In the genomic region with DNA sequence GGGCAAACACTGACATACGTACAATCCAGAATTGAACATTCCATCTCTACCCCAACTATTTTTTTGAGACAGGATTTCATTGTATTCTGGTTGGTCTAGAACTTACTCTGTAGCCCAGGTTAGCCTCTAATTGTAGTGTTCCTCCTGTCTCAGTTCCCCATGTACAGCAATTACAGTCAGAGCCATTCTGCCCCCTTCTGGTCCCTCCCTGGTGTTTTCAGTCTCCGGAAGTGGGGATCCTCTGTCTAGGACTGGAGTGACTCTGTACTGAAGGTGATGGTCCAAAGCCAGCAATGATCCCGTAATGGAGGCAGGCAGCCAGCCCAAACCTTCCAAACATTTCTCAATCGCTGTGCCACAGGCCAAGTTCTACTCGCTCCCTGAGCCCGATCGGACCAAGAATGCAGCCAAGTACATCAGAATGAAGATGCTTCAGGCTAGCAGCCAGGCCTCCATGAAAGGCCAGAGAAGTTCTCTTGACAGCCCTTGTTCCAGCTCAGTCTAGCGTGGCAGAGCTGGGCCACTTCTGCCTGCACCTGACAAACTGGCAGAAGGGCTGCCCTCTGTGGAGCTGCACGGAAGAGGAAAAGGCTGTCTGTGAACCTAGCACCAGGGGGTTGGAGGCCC, we compare ENCODE assay signal across 10 mouse cellular contexts. TPM values are rescaled to one million over a fixed set of nuclear protein-coding genes. Genes with fewer than 3 reads are reported as not detected.
A peak's percentile ranks its signal among the peaks of the same experiment; 100 is the strongest.
DNase-seq lines count a peak whose midpoint lies in the region; ATAC-seq and TF ChIP-seq lines count a peak whose summit lies in the region.
"Had no signal": no experiment of that assay in that cellular context is flagged by ENCODE, and none has a peak within 500 bp of the region (broad histone marks: within the 10 kb centered on the region; RNA-seq: fewer than 3 reads in every experiment).

No protein-coding gene starts in this region.

- no peak overlapping the region for H3K9ac ChIP-seq in hindbrain, embryonic 16.5 days (ENCODE audit: low read depth, low read length)
- H3K9ac ChIP-seq in hindbrain, embryonic 11.5 days (ENCODE audit: low read depth, low read length) = no peak overlapping the region
- H3K9ac ChIP-seq in kidney, postnatal 0 days (ENCODE audit: low read depth, low read length) = no peak overlapping the region
- H3K9ac ChIP-seq: liver, embryonic 14.5 days had no signal

- no peaks in the 10 kb centered on the region for H3K36me3 ChIP-seq in hindbrain, embryonic 16.5 days (ENCODE audit: control insufficient read depth, insufficient read depth, low read length)
- H3K36me3 ChIP-seq in hindbrain, embryonic 11.5 days (ENCODE audit: control insufficient read depth, insufficient read depth, low read length) = no peaks in the 10 kb centered on the region
- no peaks in the 10 kb centered on the region for H3K36me3 ChIP-seq in kidney, postnatal 0 days (ENCODE audit: insufficient read depth, low read length)

- no peaks in the 10 kb centered on the region for H3K9me3 ChIP-seq in hindbrain, embryonic 16.5 days (ENCODE audit: control insufficient read depth, low read length)
- H3K9me3 ChIP-seq in hindbrain, embryonic 11.5 days (ENCODE audit: control insufficient read depth, low read length) = no peaks in the 10 kb centered on the region
- H3K9me3 ChIP-seq in kidney, postnatal 0 days (replicated peaks; ENCODE audit: low read length) = no peaks in the 10 kb centered on the region

- H3K4me2 ChIP-seq in hindbrain, embryonic 16.5 days (ENCODE audit: low read length) = no peak overlapping the region
- no peak overlapping the region for H3K4me2 ChIP-seq in hindbrain, embryonic 11.5 days (replicated peaks; ENCODE audit: low read depth, low read length)
- no peak overlapping the region for H3K4me2 ChIP-seq in kidney, postnatal 0 days (ENCODE audit: low read length)

- no peak overlapping the region; the same call in 1 of the 2 replicates for H3K27ac ChIP-seq in hindbrain, embryonic 16.5 days (ENCODE audit: low read depth, low read length)
- no peak overlapping the region for H3K27ac ChIP-seq in hindbrain, embryonic 11.5 days (ENCODE audit: low read depth, low read length)
- H3K27ac ChIP-seq in kidney, postnatal 0 days = peak overlapping the region; percentile 54; the same call in 1 of the 2 replicates
- H3K27ac ChIP-seq: liver, embryonic 14.5 days had no signal

- peaks cover 6% of the 10 kb centered on the region for H3K4me1 ChIP-seq in hindbrain, embryonic 16.5 days (ENCODE audit: control insufficient read depth, insufficient read depth, low read depth, low read length)
- H3K4me1 ChIP-seq in hindbrain, embryonic 11.5 days (replicated peaks; ENCODE audit: control insufficient read depth, insufficient read depth, low read length) = 0 out of 2 replicates have a peak, but pooled peaks cover 3% of the 10 kb centered on the region
- peaks cover 3% of the 10 kb centered on the region; the same call in 1 of the 2 replicates for H3K4me1 ChIP-seq in kidney, postnatal 0 days (replicated peaks; ENCODE audit: insufficient read depth, low read length)

- WGBS in hindbrain, embryonic 16.5 days = 53% methylated on average over 9 of the region's 9 CpGs
- 72% methylated on average over 9 of the region's 9 CpGs for WGBS in hindbrain, embryonic 11.5 days
- WGBS in kidney, postnatal 0 days = 70% methylated on average over 9 of the region's 9 CpGs

- H3K27me3 ChIP-seq in hindbrain, embryonic 16.5 days (replicated peaks; ENCODE audit: control insufficient read depth, insufficient read depth, low read length) = no peaks in the 10 kb centered on the region
- H3K27me3 ChIP-seq in hindbrain, embryonic 11.5 days (ENCODE audit: control insufficient read depth, insufficient read depth, low read length) = no peaks in the 10 kb centered on the region
- H3K27me3 ChIP-seq in kidney, postnatal 0 days (ENCODE audit: insufficient read depth, low read length) = no peaks in the 10 kb centered on the region

- TF ChIP-seq CTCF in kidney, postnatal 0 days (IDR thresholded peaks at IDR 0.05; ENCODE audit: low read depth) = peak; percentile 25; the same call in 1 of the 2 replicates

- H3K4me3 ChIP-seq in hindbrain, embryonic 16.5 days (ENCODE audit: low read length) = no peak overlapping the region
- H3K4me3 ChIP-seq in hindbrain, embryonic 11.5 days (ENCODE audit: low read depth, low read length) = no peak overlapping the region
- no peak overlapping the region for H3K4me3 ChIP-seq in kidney, postnatal 0 days (replicated peaks; ENCODE audit: low read depth, low read length)
- H3K4me3 ChIP-seq: erythroblast, embryonic 14.5 days had no signal

- no peak for DNase-seq in hindbrain, embryonic 11.5 days (ENCODE audit: low spot score)
- DNase-seq in adrenal gland, adult 2 months = peak; percentile 84
- DNase-seq in fibroblast of lung, adult 2 months (ENCODE audit: low read depth) = peak; percentile 89
- DNase-seq in kidney, postnatal 0 days (ENCODE audit: low spot score) = no peak
- DNase-seq in lung, postnatal 36 days = peak; percentile 86
- DNase-seq in natural killer cell, adult 2 months (ENCODE audit: low spot score in 2 of 2) = no peak
- DNase-seq in embryo, embryonic 10 days (ENCODE audit: low spot score) = no peak

- peak; percentile 66 for ATAC-seq in hindbrain, embryonic 16.5 days
- ATAC-seq in hindbrain, embryonic 11.5 days (ENCODE audit: low FRiP score) = no peak
- no peak for ATAC-seq in kidney, postnatal 0 days (replicated peaks; ENCODE audit: low FRiP score, low read depth)

RNA-seq across cellular contexts. Expression of a gene that starts 3.2 kb away (rescaled TPM):
- polyA plus RNA-seq in hindbrain, embryonic 16.5 days (2015; fragmentation: Nextera tagmentation; extraction: Ambion mirVana) = 41.4 and 43.0 TPM in 2 replicates
- 9.8 and 10.7 TPM in 2 replicates for polyA plus RNA-seq in hindbrain, embryonic 11.5 days (2014; fragmentation: Nextera tagmentation; extraction: Ambion mirVana)
- total RNA-seq in adrenal gland, adult 2 months (2021) = 10 to 100 TPM; 30.9 to 33.1 TPM
- 10.8 and 12.4 TPM in 2 replicates for polyA plus RNA-seq in adrenal gland, adult 2 months (2012; rRNA removed)
- polyA plus RNA-seq in kidney, postnatal 0 days (2015; fragmentation: Nextera tagmentation; extraction: Ambion mirVana) = 17.2 and 18.1 TPM in 2 replicates

RNA-seq across cellular contexts. Expression of a gene that starts 47.8 kb away (rescaled TPM):
- polyA plus RNA-seq in hindbrain, embryonic 16.5 days (2015; fragmentation: Nextera tagmentation; extraction: Ambion mirVana) = 3.2 and 3.5 TPM in 2 replicates
- polyA plus RNA-seq in hindbrain, embryonic 11.5 days (2014; fragmentation: Nextera tagmentation; extraction: Ambion mirVana) = 1.1 and 1.6 TPM in 2 replicates
- total RNA-seq in adrenal gland, adult 2 months (2021) = 1 to 10 TPM; 4.4 to 6.2 TPM
- 2.6 and 3.3 TPM in 2 replicates for polyA plus RNA-seq in adrenal gland, adult 2 months (2012; rRNA removed)
- 2.3 and 2.8 TPM in 2 replicates for polyA plus RNA-seq in kidney, postnatal 0 days (2015; fragmentation: Nextera tagmentation; extraction: Ambion mirVana)
- polyA plus RNA-seq: erythroblast, embryonic 14.5 days had no signal

RNA-seq across cellular contexts. Expression of a gene that starts 52.0 kb away (rescaled TPM):
- polyA plus RNA-seq in hindbrain, embryonic 16.5 days (2015; fragmentation: Nextera tagmentation; extraction: Ambion mirVana) = 113 and 196 TPM in 2 replicates
- 295 and 351 TPM in 2 replicates for polyA plus RNA-seq in hindbrain, embryonic 11.5 days (2014; fragmentation: Nextera tagmentation; extraction: Ambion mirVana)
- total RNA-seq in adrenal gland, adult 2 months (2021) = 10 to 100 TPM; 29.7 to 63.5 TPM
- 2.0 and 2.8 TPM in 2 replicates for polyA plus RNA-seq in adrenal gland, adult 2 months (2012; rRNA removed)
- polyA plus RNA-seq in kidney, postnatal 0 days (2015; fragmentation: Nextera tagmentation; extraction: Ambion mirVana) = 792 and 845 TPM in 2 replicates
- polyA plus RNA-seq: erythroblast, embryonic 14.5 days had no signal

Comparison
In these comparisons a context has a peak if more than half of its experiments do, and no peak if none do; other contexts are left out.
1. DNase-seq: peak in adrenal gland, adult 2 months (single experiment), fibroblast of lung, adult 2 months (single experiment) and lung, postnatal 36 days (single experiment); none in hindbrain, embryonic 11.5 days (single experiment), kidney, postnatal 0 days (single experiment), natural killer cell, adult 2 months (0 of 2) and embryo, embryonic 10 days (single experiment).
2. RNA of a gene that starts 52.0 kb away (polyA plus RNA-seq): 792 to 845 TPM in kidney, postnatal 0 days, 295 to 351 TPM in hindbrain, embryonic 11.5 days and 113 to 196 TPM in hindbrain, embryonic 16.5 days; 2.0 to 2.8 TPM in adrenal gland, adult 2 months; every median in the first group is over 10 times any median in the second.